Mouse (Mus musculus) bone marrow macrophage, adult 2 months (primary cell): ENCODE results near the gene Gm20388.

Experiments used
- CTCF ChIP-seq: IDR thresholded peaks from 2 replicates; pipeline ENCODE4 v1.5.1; 2012; ENCODE audit warnings: low read depth, mild to moderate bottlenecking, low read length, moderate library complexity
- POLR2A ChIP-seq: IDR thresholded peaks from 2 replicates; pipeline ENCODE4 v1.6.1; 2012; ENCODE audit warnings: mild to moderate bottlenecking, low read depth, low read length, borderline replicate concordance

DNA sequence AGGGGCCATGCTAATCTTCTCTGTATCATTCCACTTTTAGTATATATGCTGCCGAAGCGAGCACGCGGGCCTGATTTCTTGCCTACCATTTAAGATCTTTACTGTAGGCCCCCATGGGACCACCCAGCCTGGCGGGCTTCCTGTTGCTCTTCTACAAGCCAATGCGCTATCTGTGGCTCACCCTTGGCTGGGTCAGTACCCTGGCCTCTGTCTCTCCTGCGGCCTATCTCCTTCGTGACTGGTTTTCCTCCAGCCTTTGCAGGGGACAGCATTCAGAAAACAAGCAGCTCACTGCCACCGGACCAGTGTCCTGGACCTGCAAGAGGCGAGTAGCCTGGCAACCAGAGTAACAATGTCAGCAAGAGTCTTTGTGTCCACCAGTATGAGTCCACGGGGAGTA lies 2610.0 kb downstream of the Gm20388 start:
- TF ChIP-seq CTCF (no peak), POLR2A (no peak)
